Mouse (Mus musculus): Measurements from ENCODE around the gene Crtac1.

- TF ChIP-seq GATA1 (IDR thresholded peaks at IDR 0.05; ENCODE audit: low read length) (no peak), TAL1 (IDR thresholded peaks at IDR 0.05; ENCODE audit: low read length) (no peak)
These were observed 124.6 kb downstream of the Crtac1 start for GRCm38 (mm10) chr19:42307019-42307418.

All from erythroblast, embryonic 14.5 days (primary cell).